Mouse (Mus musculus) lung, embryonic 14.5 days (tissue): ENCODE measurements at regions not wholly inside any gene's neighbourhood (a gene's known extent, or its start where the extent isn't known, plus 50 kb on each side); places are given as distances from the start of the nearest gene placed in this dataset.
A peak's percentile ranks its signal among the peaks of the same experiment; 100 is the strongest.

Source experiments
- ATAC-seq: fragments of 200-750 bp; cut with Nextera tagmentation; 2 replicates; pipeline ENCODE4 v1.8.0; 2017; ENCODE audit warnings: mild to moderate bottlenecking, moderate TSS enrichment, moderate library complexity; ENCODE audit not compliant: insufficient read depth
- DNase-seq: peaks from one replicate; pipeline ENCODE4 v3.0.0-alpha.2; 2015
- H3K27ac ChIP-seq: fragments of 300-500 bp; sonication (generic); 2 replicates; pipeline ENCODE4 v1.5.1; 2014; ENCODE audit warnings: low read depth, mild to moderate bottlenecking, moderate library complexity
- H3K27me3 ChIP-seq: fragments of 300-500 bp; sonication (generic); 2 replicates; pipeline ENCODE4 v1.6.1; 2014; ENCODE audit warnings: low read length, control low read depth; ENCODE audit not compliant: insufficient read depth
- H3K36me3 ChIP-seq: fragments of 300-500 bp; sonication (generic); 2 replicates; pipeline ENCODE4 v1.6.1; 2014; ENCODE audit warnings: control low read depth; ENCODE audit not compliant: insufficient read depth
- H3K4me1 ChIP-seq: fragments of 300-500 bp; sonication (generic); 2 replicates; pipeline ENCODE4 v1.6.1; 2014; ENCODE audit warnings: antibody characterized with exemption, control low read depth; ENCODE audit not compliant: insufficient read depth
- H3K4me2 ChIP-seq: fragments of 300-500 bp; sonication (generic); 2 replicates; pipeline ENCODE4 v1.6.1; 2014; ENCODE audit warnings: mild to moderate bottlenecking
- H3K4me3 ChIP-seq: fragments of 300-500 bp; sonication (generic); 2 replicates; pipeline ENCODE4 v1.5.1; 2014; ENCODE audit warnings: low read depth, low read length
- H3K9ac ChIP-seq: fragments of 300-500 bp; sonication (generic); 2 replicates; pipeline ENCODE4 v1.6.1; 2014
- H3K9me3 ChIP-seq: fragments of 300-500 bp; sonication (generic); 2 replicates; pipeline ENCODE4 v1.6.1; 2016; ENCODE audit warnings: low read depth, low read length, control low read depth
- CTCF ChIP-seq: IDR thresholded peaks from 2 replicates; pipeline ENCODE4 v1.5.1; 2016; ENCODE audit warnings: antibody characterized with exemption, low read depth
- WGBS: fragments of 180-500 bp; shearing (Covaris S2); extraction: QIAGEN DNeasy Blood & Tissue Kit; methylation state at CpG from one replicate; pipeline ENCODE4 v1.1.7; 2014; 5-methylcytosine and 5-hydroxymethylcytosine counted together

DNA sequence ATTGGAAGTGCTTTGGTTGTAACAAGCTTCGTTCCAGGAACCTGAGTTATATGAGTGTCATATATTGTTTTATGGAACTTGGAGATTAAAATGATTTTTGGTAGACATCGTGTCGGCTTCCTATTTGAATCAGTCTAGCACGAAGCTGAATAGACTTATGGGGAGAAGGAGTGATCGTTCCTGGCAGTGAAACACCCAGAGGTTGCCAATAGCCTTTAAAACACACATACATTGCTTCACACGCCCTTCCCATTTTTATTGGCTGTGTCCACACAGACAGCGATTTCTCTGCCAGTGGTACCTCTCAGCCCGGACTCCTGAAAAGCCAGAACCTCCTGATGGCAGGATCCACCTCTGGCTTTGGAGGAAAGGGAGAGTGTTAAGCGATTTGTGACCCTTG, 57.0 kb upstream of the Daam1 start:
- 0 out of 2 replicates have a peak, but pooled peaks cover 4% of the 10 kb centered on the region for H3K4me1 ChIP-seq
- H3K9ac ChIP-seq: no peak overlapping the region
- TF ChIP-seq CTCF: no peak
- no peak overlapping the region for H3K4me3 ChIP-seq
- no peak overlapping the region for H3K27ac ChIP-seq
- H3K4me2 ChIP-seq: no peak overlapping the region
- no peaks in the 10 kb centered on the region for H3K36me3 ChIP-seq
- H3K27me3 ChIP-seq: no peaks in the 10 kb centered on the region
- WGBS: 63% methylated on average over 9 of the region's 9 CpGs
- DNase-seq (peak; percentile 62), ATAC-seq (no peak)
- H3K9me3 ChIP-seq: no peaks in the 10 kb centered on the region

DNA sequence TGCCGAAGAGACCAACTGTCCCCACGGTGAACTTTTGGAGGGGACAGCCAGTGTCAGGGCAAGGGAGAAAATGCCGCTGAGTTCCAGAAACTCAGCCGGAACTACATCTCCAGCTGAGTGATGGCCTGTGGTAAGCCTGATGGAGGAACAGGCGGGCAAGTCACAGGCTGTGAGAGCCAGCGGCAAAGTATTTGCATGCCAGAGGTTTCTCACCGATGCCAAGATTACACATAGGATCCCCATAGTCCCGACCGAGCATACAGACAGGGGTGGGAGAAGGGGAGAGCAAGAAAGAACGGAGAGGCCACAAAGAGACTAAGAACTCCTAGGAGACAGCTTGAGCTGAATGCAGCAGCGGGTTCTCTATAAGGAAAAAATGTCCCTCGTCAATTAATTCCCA, 55.8 kb upstream of the Daam1 start:
- Histone ChIP-seq H3K27me3 (no peaks in the 10 kb centered on the region), H3K4me2 (no peak overlapping the region)
- 67% methylated on average over 12 of the region's 12 CpGs for WGBS

DNA sequence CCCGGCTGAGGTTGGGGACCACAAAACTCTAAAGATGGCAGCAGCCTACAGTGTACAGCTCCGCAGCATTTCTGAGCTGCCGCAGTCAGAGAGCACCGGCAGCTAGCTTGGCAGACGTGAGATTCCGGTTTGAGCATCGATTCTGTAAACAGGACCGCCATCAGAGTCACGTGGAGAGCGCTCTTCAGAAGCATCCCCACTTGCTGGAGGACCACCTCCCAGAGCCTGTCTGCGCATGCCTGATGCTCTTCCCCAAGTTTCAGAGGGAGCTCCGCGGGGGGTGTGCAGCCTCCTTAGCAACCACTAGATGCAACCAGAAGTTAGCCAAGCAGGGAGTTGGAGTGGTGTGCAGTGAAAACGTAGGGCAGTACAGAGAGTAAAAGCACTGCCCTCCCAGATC, 52.7 kb upstream of the Daam1 start:
- DNase-seq (peak; percentile 68), ATAC-seq (peak; percentile 75)
- H3K27me3 ChIP-seq: no peaks in the 10 kb centered on the region
- no peaks in the 10 kb centered on the region for H3K9me3 ChIP-seq
- no peak overlapping the region for H3K9ac ChIP-seq
- peak overlapping the region; percentile 56 for H3K4me2 ChIP-seq
- no peaks in the 10 kb centered on the region for H3K4me1 ChIP-seq
- no peak overlapping the region for H3K27ac ChIP-seq
- H3K4me3 ChIP-seq: peak overlapping the region; percentile 19; the same call in 1 of the 2 replicates
- WGBS: 6% methylated on average over 14 of the region's 14 CpGs
- no peak for TF ChIP-seq CTCF
- no peaks in the 10 kb centered on the region for H3K36me3 ChIP-seq

More for the DNA sequence above, 55.8 kb upstream of the Daam1 start:
- no peak for ATAC-seq
- TF ChIP-seq CTCF: no peak
- no peaks in the 10 kb centered on the region for H3K36me3 ChIP-seq
- DNase-seq: no peak
- H3K27ac ChIP-seq: no peak overlapping the region
- H3K9ac ChIP-seq: no peak overlapping the region; the same call in 1 of the 2 replicates
- H3K4me1 ChIP-seq: no peaks in the 10 kb centered on the region
- H3K9me3 ChIP-seq: no peaks in the 10 kb centered on the region
- no peak overlapping the region for H3K4me3 ChIP-seq

DNA sequence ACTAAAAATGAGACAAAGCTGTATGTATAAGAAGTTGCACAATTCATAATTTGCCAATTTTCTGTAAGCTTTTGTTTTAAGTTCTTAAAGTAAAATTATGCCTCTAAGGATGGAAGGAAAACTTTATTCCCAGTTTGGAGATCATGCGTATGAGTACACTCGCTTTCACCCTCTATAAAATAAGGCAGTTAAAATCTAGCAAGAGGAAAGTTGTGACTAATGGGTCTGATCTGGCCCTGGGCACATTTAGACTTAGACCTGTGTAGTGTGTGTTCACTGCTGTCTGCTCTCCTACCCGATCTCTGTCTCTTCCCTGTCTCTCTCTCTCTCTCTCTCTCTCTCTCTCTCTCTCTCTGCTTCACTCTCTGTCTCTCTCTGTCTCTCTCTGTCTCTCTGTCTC, 51.9 kb upstream of the Daam1 start:
- Histone ChIP-seq H3K27ac (no peak overlapping the region), H3K4me2 (no peak overlapping the region), H3K27me3 (no peaks in the 10 kb centered on the region), H3K4me3 (no peak overlapping the region), H3K36me3 (no peaks in the 10 kb centered on the region), H3K9me3 (no peaks in the 10 kb centered on the region), H3K4me1 (no peaks in the 10 kb centered on the region), H3K9ac (no peak overlapping the region)
- DNase-seq: no peak
- no peak for TF ChIP-seq CTCF
- WGBS: 69% methylated on average over 3 of the region's 3 CpGs
- no peak for ATAC-seq

DNA sequence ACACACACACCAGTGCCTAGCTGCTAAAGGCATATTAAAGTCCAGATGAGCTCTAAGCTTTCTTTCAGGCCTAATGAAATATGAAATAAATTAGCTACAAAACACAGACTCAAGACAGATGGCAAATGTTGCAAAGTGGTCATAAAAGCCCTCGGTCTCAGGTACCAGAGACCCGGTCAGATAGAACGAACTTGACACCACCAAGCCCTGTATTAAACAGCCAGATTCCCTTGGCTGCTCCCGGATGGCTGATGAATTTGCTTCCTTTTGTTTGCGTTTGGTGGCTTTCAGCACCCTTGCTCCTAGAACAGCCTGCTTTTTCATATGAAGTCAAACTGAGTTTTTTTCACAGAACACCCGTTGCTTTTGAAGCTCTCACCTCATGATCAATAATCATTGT, 51.5 kb upstream of the Daam1 start:
- no peaks in the 10 kb centered on the region for H3K9me3 ChIP-seq
- H3K4me1 ChIP-seq: no peaks in the 10 kb centered on the region
- WGBS: 19% methylated on average over 6 of the region's 6 CpGs
- DNase-seq (no peak), ATAC-seq (no peak)
- no peak overlapping the region for H3K27ac ChIP-seq
- no peak overlapping the region for H3K4me3 ChIP-seq
- no peak overlapping the region for H3K9ac ChIP-seq
- H3K36me3 ChIP-seq: no peaks in the 10 kb centered on the region
- no peak for TF ChIP-seq CTCF
- no peak overlapping the region for H3K4me2 ChIP-seq
- H3K27me3 ChIP-seq: no peaks in the 10 kb centered on the region
